Mouse (Mus musculus): Measurements from ENCODE around the gene Wwp2. TPM values are rescaled to one million over a fixed set of nuclear protein-coding genes. Genes with fewer than 3 reads are reported as not detected.

Wwp2 gene
- total and polyA plus RNA-seq, 3 experiments: 18.7 to 31.5 (median 20.5) TPM

DNA sequence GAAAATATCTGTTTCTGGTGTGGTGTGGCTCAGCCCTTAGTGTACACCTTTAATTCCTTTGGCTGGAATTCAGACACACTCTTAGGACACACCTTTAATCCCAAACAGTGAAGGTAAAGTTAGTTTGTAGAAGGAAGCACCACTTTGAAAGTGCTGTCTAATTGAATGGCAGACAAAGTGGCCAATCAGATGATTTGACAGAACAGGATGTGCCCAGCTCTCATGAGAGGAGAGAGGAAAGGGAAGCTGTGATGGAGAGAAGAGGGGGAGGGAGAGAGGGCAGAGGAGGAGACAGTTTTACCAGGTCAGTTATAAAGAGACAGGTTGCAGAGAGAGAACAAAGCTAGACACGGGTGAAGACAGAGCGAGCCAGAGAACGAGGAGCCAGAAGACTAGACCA is 138.6 kb downstream of the Wwp2 start:
- intact Hi-C loops (cut with DNase I): no loop called here

DNA sequence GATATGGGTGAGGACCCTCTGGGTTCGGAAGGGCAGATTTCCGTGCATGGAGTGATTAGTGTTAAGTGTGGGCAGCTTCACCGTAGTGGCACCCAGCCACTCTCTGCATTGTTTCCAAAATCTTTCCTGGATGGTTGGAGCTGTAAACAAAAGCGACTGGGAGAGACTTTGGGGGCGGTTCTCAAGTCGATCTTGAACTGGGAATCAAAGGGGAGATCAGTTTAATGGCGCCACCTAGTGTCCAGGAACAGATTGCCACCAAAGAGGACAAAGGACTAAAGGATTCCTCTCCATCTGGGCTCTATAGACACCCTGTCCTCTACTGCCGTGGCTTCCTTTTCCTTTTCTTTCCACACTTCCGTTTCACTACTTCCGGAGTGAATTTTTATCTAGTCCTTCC is 140.5 kb downstream of the Wwp2 start:
- Histone ChIP-seq H3K27ac (no peak overlapping the region), H3K36me3 (ENCODE audit: control insufficient read depth, insufficient read depth, low read length) (no peaks in the 10 kb centered on the region), H3K9ac (ENCODE audit: low read depth, low read length) (0 out of 2 replicates have a peak overlapping the region, but pooled peaks have one; percentile 20), H3K79me2 (replicated peaks; ENCODE audit: control insufficient read depth, insufficient read depth, low read length) (no peaks in the 10 kb centered on the region), H3K4me1 (ENCODE audit: control insufficient read depth, insufficient read depth, low read length) (peaks cover 1% of the 10 kb centered on the region; the same call in 1 of the 2 replicates), H3K27me3 (ENCODE audit: control insufficient read depth, insufficient read depth, low read length) (no peaks in the 10 kb centered on the region), H3K4me3 (peak overlapping the region; percentile 15; the same call in 1 of the 2 replicates)
- TF ChIP-seq CTCF (IDR thresholded peaks at IDR 0.05) (peak; percentile 99), POLR2A (IDR thresholded peaks at IDR 0.05; ENCODE audit: insufficient read depth, low read depth, low read length) (no peak), EP300 (IDR thresholded peaks at IDR 0.05; ENCODE audit: insufficient read depth, low read depth, low read length) (0 out of 2 replicates have a peak, but pooled peaks have one; percentile 40)
- WGBS: 8% methylated on average over 10 of the region's 10 CpGs
- DNase-seq: peak; percentile 73 to 75
- intact Hi-C loops (cut with DNase I): loop anchor here (1.0 kb wide), 1 partner anchor 121 kb away; no protein-coding TSS in a partner anchor

More for the DNA sequence above, 138.6 kb downstream of the Wwp2 start:
- Histone ChIP-seq H3K4me3 (no peak overlapping the region), H3K79me2 (replicated peaks; ENCODE audit: control insufficient read depth, insufficient read depth, low read length) (no peaks in the 10 kb centered on the region), H3K27me3 (ENCODE audit: control insufficient read depth, insufficient read depth, low read length) (no peaks in the 10 kb centered on the region), H3K4me1 (ENCODE audit: control insufficient read depth, insufficient read depth, low read length) (peaks cover 1% of the 10 kb centered on the region; the same call in 1 of the 2 replicates), H3K9ac (ENCODE audit: low read depth, low read length) (no peak overlapping the region), H3K36me3 (ENCODE audit: control insufficient read depth, insufficient read depth, low read length) (no peaks in the 10 kb centered on the region), H3K27ac (no peak overlapping the region)
- 89% methylated on average over 3 of the region's 3 CpGs for WGBS
- TF ChIP-seq EP300 (IDR thresholded peaks at IDR 0.05; ENCODE audit: insufficient read depth, low read depth, low read length) (no peak), POLR2A (IDR thresholded peaks at IDR 0.05; ENCODE audit: insufficient read depth, low read depth, low read length) (no peak), CTCF (IDR thresholded peaks at IDR 0.05) (no peak)
- DNase-seq: no peak

DNA sequence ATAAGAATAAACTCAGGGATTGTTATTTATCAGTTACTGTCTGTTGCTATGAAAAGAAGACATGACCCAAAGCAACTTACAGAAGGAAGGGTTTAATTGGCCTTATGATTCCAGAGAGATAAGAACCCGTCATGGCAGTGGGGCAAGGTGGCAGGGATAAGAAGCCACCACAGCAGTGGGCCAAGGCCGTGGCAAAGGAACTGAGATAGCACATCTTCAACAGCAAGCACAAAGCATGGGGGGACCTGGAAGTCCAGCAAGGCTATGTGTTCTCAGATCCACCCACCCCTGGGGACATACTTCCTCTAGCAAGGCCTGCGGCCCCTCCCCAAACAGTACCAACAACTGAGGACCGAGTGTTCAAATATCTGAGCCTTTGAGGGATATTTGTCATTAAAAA is 141.5 kb downstream of the Wwp2 start:
- H3K27ac ChIP-seq: no peak overlapping the region
- no peak overlapping the region for H3K9ac ChIP-seq (ENCODE audit: low read depth, low read length)
- H3K36me3 ChIP-seq (ENCODE audit: control insufficient read depth, insufficient read depth, low read length): no peaks in the 10 kb centered on the region
- H3K27me3 ChIP-seq (ENCODE audit: control insufficient read depth, insufficient read depth, low read length): no peaks in the 10 kb centered on the region
- H3K4me1 ChIP-seq (ENCODE audit: control insufficient read depth, insufficient read depth, low read length): peaks cover 1% of the 10 kb centered on the region; the same call in 1 of the 2 replicates
- TF ChIP-seq CTCF (IDR thresholded peaks at IDR 0.05) (no peak), EP300 (IDR thresholded peaks at IDR 0.05; ENCODE audit: insufficient read depth, low read depth, low read length) (no peak), POLR2A (IDR thresholded peaks at IDR 0.05; ENCODE audit: insufficient read depth, low read depth, low read length) (no peak)
- WGBS: 74% methylated on average over 4 of the region's 4 CpGs
- no peak for DNase-seq
- no peak overlapping the region for H3K4me3 ChIP-seq
- H3K79me2 ChIP-seq (replicated peaks; ENCODE audit: control insufficient read depth, insufficient read depth, low read length): no peaks in the 10 kb centered on the region
- intact Hi-C loops (cut with DNase I): no loop called here

DNA sequence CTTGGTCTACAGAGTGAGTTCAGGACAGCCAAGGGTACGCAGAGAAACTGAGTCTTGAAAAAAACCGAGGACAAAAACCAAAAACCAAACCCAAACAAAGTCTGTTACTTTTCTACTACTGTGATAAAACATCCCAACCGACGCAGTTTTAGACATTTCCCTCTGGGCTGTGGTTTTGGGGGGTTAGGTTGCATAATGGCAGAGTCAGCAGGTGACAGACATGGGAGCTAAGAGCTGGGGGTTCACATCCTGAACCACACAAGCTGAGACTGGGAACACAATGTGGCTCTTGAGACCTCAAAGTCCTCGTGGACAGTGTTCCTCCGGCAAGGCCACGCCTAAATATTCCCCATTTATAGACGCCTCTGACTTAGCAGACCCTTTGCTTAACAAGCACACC is 142.0 kb downstream of the Wwp2 start:
- H3K4me3 ChIP-seq: no peak overlapping the region
- peaks cover 1% of the 10 kb centered on the region; the same call in 1 of the 2 replicates for H3K4me1 ChIP-seq (ENCODE audit: control insufficient read depth, insufficient read depth, low read length)
- intact Hi-C loops (cut with DNase I): no loop called here
- no peaks in the 10 kb centered on the region for H3K27me3 ChIP-seq (ENCODE audit: control insufficient read depth, insufficient read depth, low read length)
- H3K9ac ChIP-seq (ENCODE audit: low read depth, low read length): no peak overlapping the region
- H3K27ac ChIP-seq: no peak overlapping the region
- WGBS: 84% methylated on average over 8 of the region's 8 CpGs
- TF ChIP-seq CTCF (IDR thresholded peaks at IDR 0.05) (no peak), POLR2A (IDR thresholded peaks at IDR 0.05; ENCODE audit: insufficient read depth, low read depth, low read length) (no peak), EP300 (IDR thresholded peaks at IDR 0.05; ENCODE audit: insufficient read depth, low read depth, low read length) (no peak)
- no peaks in the 10 kb centered on the region for H3K79me2 ChIP-seq (replicated peaks; ENCODE audit: control insufficient read depth, insufficient read depth, low read length)
- no peaks in the 10 kb centered on the region for H3K36me3 ChIP-seq (ENCODE audit: control insufficient read depth, insufficient read depth, low read length)
- no peak for DNase-seq

DNA sequence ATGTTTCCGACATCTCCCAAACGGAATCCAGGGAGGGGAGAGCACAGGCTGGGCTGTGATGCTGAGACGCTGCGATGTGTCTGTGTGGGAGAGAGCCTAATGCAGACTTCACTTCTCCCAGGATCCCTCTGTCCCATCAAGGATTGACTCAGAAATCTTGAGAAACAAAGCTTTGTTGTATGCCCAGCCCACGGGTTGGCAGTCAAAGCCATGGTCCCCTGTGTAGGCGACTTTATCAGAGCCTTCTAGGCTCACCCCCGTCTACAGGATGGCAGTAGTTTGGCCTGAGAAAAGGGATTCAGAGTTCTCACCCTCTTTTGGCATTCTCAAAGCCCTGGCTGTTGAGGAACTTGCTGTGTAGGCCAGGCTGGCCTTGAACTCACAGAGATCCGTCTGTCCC is 142.4 kb downstream of the Wwp2 start:
- DNase-seq: no peak
- Histone ChIP-seq H3K79me2 (replicated peaks; ENCODE audit: control insufficient read depth, insufficient read depth, low read length) (no peaks in the 10 kb centered on the region), H3K36me3 (ENCODE audit: control insufficient read depth, insufficient read depth, low read length) (no peaks in the 10 kb centered on the region), H3K4me3 (no peak overlapping the region), H3K4me1 (ENCODE audit: control insufficient read depth, insufficient read depth, low read length) (peaks cover 1% of the 10 kb centered on the region; the same call in 1 of the 2 replicates), H3K27ac (no peak overlapping the region), H3K9ac (ENCODE audit: low read depth, low read length) (no peak overlapping the region), H3K27me3 (ENCODE audit: control insufficient read depth, insufficient read depth, low read length) (no peaks in the 10 kb centered on the region)
- intact Hi-C loops (cut with DNase I): no loop called here
- WGBS: 78% methylated on average over 8 of the region's 8 CpGs
- TF ChIP-seq EP300 (IDR thresholded peaks at IDR 0.05; ENCODE audit: insufficient read depth, low read depth, low read length) (no peak), POLR2A (IDR thresholded peaks at IDR 0.05; ENCODE audit: insufficient read depth, low read depth, low read length) (no peak), CTCF (IDR thresholded peaks at IDR 0.05) (no peak)

DNA sequence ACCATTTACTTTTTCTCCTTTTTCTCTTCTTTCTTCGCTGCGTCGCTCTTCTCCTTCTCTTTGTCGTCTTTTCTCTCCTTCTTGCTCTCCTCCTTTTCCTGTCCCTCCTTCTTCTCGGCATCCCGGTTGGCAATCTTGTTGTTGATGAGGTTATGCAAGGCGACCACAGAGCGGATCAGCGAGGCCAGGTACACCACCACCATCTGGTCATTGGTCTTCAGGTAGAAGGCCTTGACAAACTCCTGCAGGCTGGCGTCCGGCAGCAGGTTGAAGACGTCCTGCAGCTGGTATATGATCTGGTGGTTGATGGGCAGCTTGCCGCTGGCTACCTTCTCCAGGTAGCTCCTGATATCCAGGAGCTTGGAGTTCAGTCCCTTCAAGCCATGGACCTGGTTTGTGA is 144.7 kb downstream of the Wwp2 start:
- Histone ChIP-seq H3K4me3 (no peak overlapping the region), H3K79me2 (replicated peaks; ENCODE audit: control insufficient read depth, insufficient read depth, low read length) (no peaks in the 10 kb centered on the region), H3K4me1 (ENCODE audit: control insufficient read depth, insufficient read depth, low read length) (peaks cover 1% of the 10 kb centered on the region; the same call in 1 of the 2 replicates), H3K9ac (ENCODE audit: low read depth, low read length) (no peak overlapping the region), H3K27ac (no peak overlapping the region), H3K27me3 (ENCODE audit: control insufficient read depth, insufficient read depth, low read length) (no peaks in the 10 kb centered on the region), H3K36me3 (ENCODE audit: control insufficient read depth, insufficient read depth, low read length) (peaks cover 4% of the 10 kb centered on the region; the same call in 1 of the 2 replicates)
- intact Hi-C loops (cut with DNase I): loop anchor here (10.0 kb wide), 1 partner anchor 1984 kb away; the partner anchor contains the start of genes Dhx38 and Txnl4b
- TF ChIP-seq EP300 (IDR thresholded peaks at IDR 0.05; ENCODE audit: insufficient read depth, low read depth, low read length): no peak
- TF ChIP-seq POLR2A (IDR thresholded peaks at IDR 0.05; ENCODE audit: insufficient read depth, low read depth, low read length): no peak
- no peak for TF ChIP-seq CTCF (IDR thresholded peaks at IDR 0.05)
- 91% methylated on average over 13 of the region's 13 CpGs for WGBS
- DNase-seq: no peak
